ENCODE assay signal across 20 mouse cellular contexts in genomic region chr4:128521276-128521675, GRCm38 (mm10).
DNase-seq lines count a peak whose midpoint lies in the region; ATAC-seq and TF ChIP-seq lines count a peak whose summit lies in the region.
"Had no signal": no experiment of that assay in that cellular context is flagged by ENCODE, and none has a peak within 500 bp of the region (broad histone marks: within the 10 kb centered on the region; RNA-seq: fewer than 3 reads in every experiment).

No protein-coding gene starts in this region.

- no peak overlapping the region for H3K9ac ChIP-seq in lung, postnatal 0 days (replicated peaks; ENCODE audit: low read depth)
- H3K9ac ChIP-seq: embryonic facial prominence, embryonic 13.5 days; embryonic facial prominence, embryonic 15.5 days; forebrain, embryonic 12.5 days had no signal

- 80% methylated on average over 6 of the region's 6 CpGs for WGBS in lung, postnatal 0 days

- intact Hi-C loops in heart, postnatal 25 days (cut with DNase I), result no loop called here

- H3K9me3 ChIP-seq in lung, postnatal 0 days (ENCODE audit: low read length), result no peaks in the 10 kb centered on the region
- H3K9me3 ChIP-seq: embryonic facial prominence, embryonic 13.5 days; embryonic facial prominence, embryonic 15.5 days; forebrain, embryonic 10.5 days; forebrain, embryonic 12.5 days had no signal

- no peaks in the 10 kb centered on the region for H3K36me3 ChIP-seq in lung, postnatal 0 days (ENCODE audit: insufficient read depth, low read length)
- H3K36me3 ChIP-seq: embryonic facial prominence, embryonic 13.5 days; embryonic facial prominence, embryonic 15.5 days; forebrain, embryonic 10.5 days; forebrain, embryonic 12.5 days had no signal

- no peak overlapping the region for H3K4me2 ChIP-seq in lung, postnatal 0 days (replicated peaks; ENCODE audit: low read depth, low read length)
- H3K4me2 ChIP-seq: embryonic facial prominence, embryonic 13.5 days; embryonic facial prominence, embryonic 15.5 days; forebrain, embryonic 12.5 days had no signal

- no peak for TF ChIP-seq CTCF in lung, postnatal 0 days (IDR thresholded peaks at IDR 0.05)

- DNase-seq in adrenal gland, adult 2 months, result peak; percentile 73
- DNase-seq in adrenal gland, adult 8-10 months, result peak; percentile 71
- DNase-seq in adrenal gland, postnatal 14 days, result peak; percentile 70
- DNase-seq in adrenal gland, postnatal 36 days, result peak; percentile 54 to 61
- DNase-seq in heart, postnatal 25 days (ENCODE audit: low spot score), result no peak
- no peak for DNase-seq in lung, postnatal 0 days (ENCODE audit: low spot score)
- DNase-seq: cerebellum, adult 11-12 months; cerebellum, adult 2 months; cerebellum, adult 9-11 months; cerebellum, postnatal 14 days; cerebellum, postnatal 36 days; embryo, embryonic 11 days had no signal

- ATAC-seq in monocyte, adult 5-6 weeks (replicated peaks; ENCODE audit: insufficient number of reproducible peaks, low FRiP score, low TSS enrichment, poor library complexity, severe bottlenecking), result no peak
- ATAC-seq in lung, postnatal 0 days, result no peak
- ATAC-seq: forebrain, embryonic 14.5 days; forebrain, embryonic 16.5 days had no signal

- no peak overlapping the region for H3K27ac ChIP-seq in lung, postnatal 0 days (ENCODE audit: low read length)
- H3K27ac ChIP-seq: embryonic facial prominence, embryonic 13.5 days; embryonic facial prominence, embryonic 15.5 days; forebrain, embryonic 10.5 days; forebrain, embryonic 12.5 days had no signal

- no peak overlapping the region for H3K4me3 ChIP-seq in lung, postnatal 0 days (ENCODE audit: low read depth, low read length)
- H3K4me3 ChIP-seq: embryonic facial prominence, embryonic 13.5 days; embryonic facial prominence, embryonic 15.5 days; erythroblast, embryonic 14.5 days; forebrain, embryonic 10.5 days; forebrain, embryonic 12.5 days had no signal

- H3K27me3 ChIP-seq in lung, postnatal 0 days (replicated peaks; ENCODE audit: insufficient read depth, low read length), result no peaks in the 10 kb centered on the region
- H3K27me3 ChIP-seq: embryonic facial prominence, embryonic 13.5 days; embryonic facial prominence, embryonic 15.5 days; forebrain, embryonic 12.5 days had no signal

- H3K4me1 ChIP-seq in lung, postnatal 0 days (ENCODE audit: insufficient read depth, low read depth, low read length), result no peaks in the 10 kb centered on the region
- H3K4me1 ChIP-seq: embryonic facial prominence, embryonic 13.5 days; embryonic facial prominence, embryonic 15.5 days; forebrain, embryonic 10.5 days; forebrain, embryonic 12.5 days had no signal

- TF ChIP-seq EP300 in lung, postnatal 0 days (IDR thresholded peaks at IDR 0.05), result no peak

Comparison
In these comparisons a context has a peak if more than half of its experiments do, and no peak if none do; other contexts are left out.
1. DNase-seq: peak in adrenal gland, adult 2 months (single experiment), adrenal gland, adult 8-10 months (single experiment), adrenal gland, postnatal 14 days (single experiment) and adrenal gland, postnatal 36 days (2 of 2); none in heart, postnatal 25 days (single experiment) and lung, postnatal 0 days (single experiment).